Mouse (Mus musculus) small intestine, adult 2 months (tissue): Measurements from ENCODE around the gene Brk1.

ENCODE experiments used
- CTCF ChIP-seq: fragments of 200-500 bp; IDR thresholded peaks from 2 replicates; pipeline ENCODE4 v1.5.1; 2012; ENCODE audit warnings: low read depth, mild to moderate bottlenecking, control low read depth, inconsistent platforms, low read length, moderate library complexity, mixed read lengths; ENCODE audit not compliant: insufficient replicate concordance, insufficient read length; ENCODE audit errors: extremely low read depth
- POLR2A ChIP-seq: fragments of 200-500 bp; IDR thresholded peaks from 2 replicates; pipeline ENCODE4 v1.6.1; 2012; ENCODE audit warnings: low read depth, mild to moderate bottlenecking, control low read depth, inconsistent platforms, low read length, moderate library complexity

DNA sequence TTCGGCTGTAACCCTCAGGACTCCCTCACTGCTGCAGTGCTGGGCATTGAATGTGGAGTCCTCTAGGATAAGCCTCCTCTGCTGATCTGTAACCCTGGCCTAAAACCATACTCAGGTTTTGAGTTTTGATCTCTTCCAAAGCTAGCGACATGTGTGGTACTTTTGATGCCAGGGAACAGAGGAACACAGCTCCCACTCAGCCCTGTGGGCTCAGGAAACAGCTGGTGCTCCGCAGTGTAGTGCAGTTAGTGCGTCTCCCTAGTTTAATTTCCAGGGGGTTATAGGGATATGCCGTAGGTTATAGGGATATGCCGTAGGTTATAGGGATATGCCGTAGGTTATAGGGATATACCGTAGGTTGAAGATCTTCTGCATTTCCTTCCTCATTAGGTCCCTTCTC lies 10.4 kb downstream of the Brk1 start:
- no peak for TF ChIP-seq POLR2A
- no peak for TF ChIP-seq CTCF
